Mouse (Mus musculus) thymus, postnatal 36 days (tissue): Measurements from ENCODE around the gene Nfkb1.

Experiments
- DNase-seq, 2 experiments: peaks; one replicate each; pipeline ENCODE4 v3.0.0; 2022; ENCODE audit warnings: mixed read lengths in 2 of 2

Gene Nfkb1

DNA sequence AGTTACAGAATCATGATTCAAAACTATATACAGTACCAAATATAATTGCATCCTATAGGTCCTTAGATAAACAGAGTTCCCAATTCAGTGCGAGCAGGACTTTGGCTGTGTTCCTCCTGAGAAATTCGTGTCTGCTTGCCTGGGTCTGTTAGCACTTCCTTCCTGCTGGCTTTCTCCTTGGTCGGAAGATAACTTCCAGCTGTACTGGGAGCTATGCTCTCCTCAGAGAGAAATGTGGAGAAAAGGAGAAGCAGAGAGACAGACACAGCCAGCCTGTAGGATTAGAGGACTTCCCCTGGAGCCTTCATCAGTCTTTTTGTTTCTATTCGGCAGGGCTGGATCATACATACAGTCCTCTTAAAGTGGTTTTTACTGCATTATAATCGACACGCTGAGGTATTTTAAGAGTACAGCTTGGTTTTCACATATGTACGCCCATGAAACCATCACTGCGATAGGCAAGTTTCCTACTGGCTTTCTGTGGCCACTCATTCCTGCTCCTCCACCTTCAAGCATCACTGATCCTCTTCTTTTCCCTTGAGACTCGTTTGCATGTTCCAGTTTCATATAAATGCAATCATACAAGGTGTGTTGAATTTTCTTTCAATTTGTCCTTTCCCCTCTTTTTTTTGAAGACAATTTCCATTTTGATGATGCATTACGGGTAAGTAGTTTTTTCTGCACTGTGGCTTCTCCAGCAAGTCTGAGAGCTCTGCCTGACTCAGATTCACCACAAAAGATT, 8.3 kb upstream of the Nfkb1 start:
- no peak for DNase-seq

DNA sequence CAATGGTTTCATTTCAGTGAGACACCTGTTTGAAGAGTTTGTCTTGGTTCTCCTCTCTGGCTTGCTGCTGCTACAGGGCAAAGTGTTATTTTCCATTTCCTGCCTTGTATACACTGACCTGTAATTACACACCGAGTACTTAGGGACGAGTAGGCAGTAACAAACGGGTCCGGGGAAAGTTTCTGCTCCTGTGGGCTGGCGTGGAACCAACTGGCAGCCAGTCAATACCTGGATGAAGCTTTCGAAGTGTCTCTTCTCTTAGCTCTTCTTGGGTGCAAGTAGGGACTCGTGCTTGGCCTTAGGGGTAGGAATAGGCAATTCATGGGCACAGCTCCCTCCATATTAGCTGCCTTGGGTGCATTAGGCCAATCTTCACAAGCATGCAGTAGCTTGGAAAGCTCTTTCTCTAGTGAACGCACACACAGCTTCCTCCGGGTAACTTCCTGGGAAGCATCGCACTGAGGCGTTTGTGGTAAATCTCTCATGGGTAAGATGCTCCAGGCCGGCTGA, 7.2 kb upstream of the Nfkb1 start:
- no peak for DNase-seq

DNA sequence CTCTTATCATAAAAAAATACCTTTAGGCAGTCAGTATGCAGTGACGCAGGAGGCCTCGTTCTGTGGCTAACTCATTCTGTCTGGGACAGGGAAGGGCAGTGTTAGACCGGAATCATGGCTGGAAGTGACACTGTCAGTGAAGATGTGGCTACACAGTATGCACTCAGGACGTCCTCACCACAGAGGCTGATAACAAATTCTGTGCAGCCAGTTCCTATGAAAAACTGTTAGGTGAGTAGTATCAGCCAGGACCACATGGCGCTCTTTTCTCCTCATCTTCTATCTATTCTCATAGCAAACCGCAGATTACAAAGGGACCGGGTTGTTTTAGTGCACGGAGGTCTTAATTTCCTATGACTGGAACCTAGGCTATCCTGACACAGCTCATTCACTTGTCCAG, 4.9 kb upstream of the Nfkb1 start:
- DNase-seq, result no peak

- DNase-seq, result no peak
These were observed 1.7 kb upstream of the Nfkb1 start for GRCm38 (mm10) chr3:135692999-135693398.

DNA sequence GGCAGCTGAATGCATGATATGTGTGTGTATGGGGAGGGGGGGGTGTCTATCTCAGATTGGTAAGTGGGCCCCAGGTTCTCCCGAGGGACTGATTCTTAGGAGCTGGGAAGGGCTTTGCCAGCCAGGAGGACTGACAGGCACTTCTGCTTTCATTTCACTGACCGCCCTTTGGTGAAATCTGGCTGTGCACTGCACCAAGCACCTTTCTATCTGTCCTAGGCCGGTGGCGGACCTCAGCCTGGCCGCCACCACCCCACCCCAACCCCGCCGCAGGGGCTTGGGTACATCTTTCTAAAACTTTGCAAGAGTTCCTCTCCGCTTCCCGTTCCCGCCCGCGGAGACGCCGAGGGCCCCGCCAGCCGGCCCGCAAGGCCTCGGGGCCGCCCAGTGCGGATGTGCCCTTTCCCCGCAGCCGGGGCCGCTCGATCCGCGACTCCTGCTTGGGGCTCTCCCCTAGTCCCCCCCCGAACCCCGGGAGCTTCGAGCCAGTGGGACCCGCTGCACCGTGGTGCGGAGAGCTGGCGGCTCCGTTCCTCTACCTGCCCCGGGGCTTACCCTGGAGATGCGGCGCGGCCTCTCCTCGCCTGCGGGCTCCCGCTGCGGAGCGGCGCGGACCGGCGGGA, 668 bp downstream of the Nfkb1 start:
- peak; percentile 63 to 70 for DNase-seq

DNA sequence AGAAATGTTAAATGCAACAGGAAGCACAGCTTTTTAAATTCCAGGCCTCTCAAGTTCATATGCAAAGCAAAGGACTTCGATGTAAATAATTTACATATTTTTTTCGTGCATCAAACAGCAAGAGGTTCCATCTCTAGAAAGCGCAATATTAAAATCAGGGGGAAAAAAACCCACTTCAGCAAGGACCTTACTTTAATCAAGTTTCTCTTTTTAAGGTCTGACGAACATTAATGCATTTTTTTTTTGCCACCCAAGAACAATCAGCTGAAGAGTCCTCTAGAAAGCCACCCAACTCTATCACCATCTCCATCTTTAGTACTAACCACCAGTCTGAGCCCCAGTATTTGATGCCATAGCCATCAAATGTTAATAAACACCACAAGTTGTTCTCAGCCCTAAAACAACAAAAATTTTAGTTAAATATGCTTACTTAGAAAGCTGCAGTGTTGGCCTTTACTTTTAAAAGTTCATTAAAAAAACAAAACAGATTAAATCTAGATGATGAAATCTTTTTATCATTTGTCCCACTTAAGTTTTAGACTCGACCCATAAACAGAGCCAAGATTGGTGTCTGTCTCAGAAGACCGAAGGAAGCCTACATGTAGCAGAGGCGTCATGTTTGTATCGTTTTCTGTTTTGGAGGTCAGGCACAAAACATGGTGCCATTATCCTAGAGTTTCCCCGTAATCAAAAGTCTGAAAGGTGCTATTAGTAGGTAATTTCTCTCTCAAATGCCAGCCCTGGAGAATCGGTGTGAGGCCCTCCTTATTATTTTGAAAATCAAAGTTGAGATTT, 1.4 kb downstream of the Nfkb1 start:
- no peak for DNase-seq

DNA sequence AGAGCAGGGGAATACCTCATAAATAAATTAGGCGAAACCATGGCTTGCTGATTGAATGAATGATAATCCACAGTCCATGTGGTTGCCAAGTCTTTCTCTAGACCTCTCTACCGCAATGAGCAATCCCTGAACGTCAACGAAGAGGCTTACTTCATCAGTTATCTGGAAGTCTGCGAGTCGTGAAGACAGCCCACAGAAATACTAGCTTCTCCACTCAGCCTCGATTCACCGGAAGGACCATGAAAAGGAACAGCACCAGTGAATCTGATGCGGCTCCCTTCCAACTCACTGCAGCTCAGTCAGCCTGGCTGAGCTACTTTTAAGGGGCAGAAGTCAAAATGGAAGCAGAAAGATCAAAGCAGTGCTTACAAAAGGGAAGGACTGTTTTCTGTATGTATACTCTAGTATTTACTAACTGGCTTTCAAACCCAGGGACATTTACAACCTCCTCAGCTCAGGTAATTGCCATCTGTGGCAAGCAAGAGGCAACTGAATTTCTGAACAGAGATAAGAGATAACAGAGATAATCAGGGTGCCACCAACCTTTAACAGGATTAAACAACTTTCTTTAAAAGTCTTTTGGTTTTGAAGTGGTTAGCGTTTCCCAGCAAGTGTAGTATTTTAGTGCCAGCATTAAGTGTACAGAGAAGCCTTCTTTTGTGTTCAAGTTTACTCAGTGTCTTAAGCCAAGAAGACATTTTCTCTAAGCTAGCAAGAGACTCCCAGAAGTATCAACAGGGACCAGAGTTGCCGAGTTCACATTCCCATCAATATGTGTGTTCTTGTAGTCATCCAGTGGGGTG, 2.2 kb downstream of the Nfkb1 start:
- DNase-seq, result no peak

GRCm38 (mm10) chr3:135687965-135688364, 3.4 kb downstream of the Nfkb1 start:
- no peak for DNase-seq

- DNase-seq, result no peak
These were observed 4.9 kb downstream of the Nfkb1 start for GRCm38 (mm10) chr3:135686419-135686818.

- DNase-seq, result no peak
These were observed 8.1 kb downstream of the Nfkb1 start for GRCm38 (mm10) chr3:135683275-135683674.

DNA sequence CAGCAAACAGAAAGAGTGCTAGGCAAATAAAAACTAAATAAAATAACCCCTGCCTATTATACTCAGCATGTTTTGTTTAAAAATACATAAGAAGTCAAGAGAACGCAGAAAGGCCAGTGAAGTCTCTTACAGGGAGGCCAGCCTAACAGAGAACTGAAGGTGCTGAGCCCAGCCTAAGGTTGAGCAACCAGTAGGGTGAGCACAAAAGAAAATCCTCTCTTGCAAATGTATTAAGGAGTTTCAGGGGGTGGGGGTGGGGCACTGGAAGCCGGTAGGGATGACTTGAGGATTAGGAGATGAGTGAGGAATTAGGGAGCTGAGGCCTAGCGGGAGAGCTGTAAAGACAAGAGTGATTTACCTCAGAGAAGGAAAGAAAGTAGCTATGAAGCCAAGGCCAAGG, 9.1 kb downstream of the Nfkb1 start:
- no peak for DNase-seq

DNA sequence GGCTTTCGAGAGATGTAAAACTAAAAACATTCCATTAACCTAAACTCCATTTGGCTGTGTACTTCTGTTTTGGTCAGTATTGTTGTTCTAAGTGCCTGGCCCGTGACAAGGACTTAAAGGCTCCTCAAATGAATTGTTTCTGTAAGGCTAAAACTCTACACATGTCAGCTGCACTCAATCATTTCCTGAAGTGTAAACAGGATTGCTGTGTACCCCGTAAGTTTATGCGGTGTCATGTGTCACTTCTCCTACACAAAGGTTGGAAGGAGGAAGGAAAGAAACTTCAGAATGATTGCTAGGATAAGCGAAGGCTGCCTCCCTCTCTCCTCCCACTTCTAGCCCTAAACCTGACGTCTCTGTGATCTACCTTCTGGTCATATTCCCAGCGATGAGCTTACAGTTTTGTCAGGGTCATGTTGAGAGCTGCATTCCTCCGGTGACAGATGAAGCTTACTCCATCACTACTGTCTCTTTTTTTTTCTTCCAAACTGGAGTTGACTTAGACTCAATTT, 10.0 kb downstream of the Nfkb1 start:
- no peak for DNase-seq

DNA sequence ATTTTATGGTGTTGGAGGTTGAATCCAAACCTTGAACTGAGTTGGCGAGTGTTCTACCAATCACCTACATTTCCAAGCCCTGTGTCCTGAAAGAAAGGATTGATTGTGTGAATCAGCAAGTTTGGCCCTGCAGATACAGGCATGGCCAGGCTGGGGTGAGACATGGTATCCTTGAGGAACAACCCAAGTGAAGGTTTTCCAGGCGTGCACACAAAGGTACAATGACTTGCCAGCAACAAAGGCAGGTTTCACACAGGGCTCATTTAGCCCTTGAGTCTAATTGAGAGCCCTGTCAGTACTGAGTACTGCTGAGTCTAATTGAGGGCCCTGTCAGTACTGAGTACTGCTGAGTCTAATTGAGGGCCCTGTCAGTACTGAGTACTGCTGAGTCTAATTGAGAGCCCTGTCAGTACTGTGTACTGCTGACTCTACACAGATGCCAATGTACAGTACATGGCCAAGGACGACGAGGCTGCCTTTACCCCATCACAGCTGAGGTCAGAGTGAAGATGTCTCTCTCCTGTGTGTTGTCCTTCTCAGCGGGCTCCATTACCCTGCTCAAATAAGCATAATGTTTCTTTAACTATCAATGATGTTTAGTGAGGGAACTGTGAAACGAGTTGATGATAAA, 11.0 kb downstream of the Nfkb1 start:
- DNase-seq, result no peak

DNA sequence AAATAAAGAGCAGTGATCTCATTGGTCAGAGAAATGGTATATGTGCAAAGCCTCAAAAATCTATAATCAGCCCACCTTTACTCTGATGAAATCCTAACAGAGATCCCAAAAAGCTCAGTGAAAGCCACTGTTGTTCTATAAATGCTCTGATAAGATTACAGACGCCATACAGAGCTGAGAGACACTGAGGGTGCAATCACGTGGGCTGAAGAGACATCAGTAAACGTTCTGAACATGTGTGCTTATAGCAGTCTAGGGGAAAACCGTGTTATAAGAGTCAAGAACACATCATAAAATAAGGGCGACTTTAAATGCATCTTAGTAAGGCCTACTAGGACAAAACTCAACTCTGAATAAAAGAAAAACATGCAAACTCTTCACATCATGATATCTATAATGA, 14.3 kb downstream of the Nfkb1 start:
- DNase-seq, result no peak

DNA sequence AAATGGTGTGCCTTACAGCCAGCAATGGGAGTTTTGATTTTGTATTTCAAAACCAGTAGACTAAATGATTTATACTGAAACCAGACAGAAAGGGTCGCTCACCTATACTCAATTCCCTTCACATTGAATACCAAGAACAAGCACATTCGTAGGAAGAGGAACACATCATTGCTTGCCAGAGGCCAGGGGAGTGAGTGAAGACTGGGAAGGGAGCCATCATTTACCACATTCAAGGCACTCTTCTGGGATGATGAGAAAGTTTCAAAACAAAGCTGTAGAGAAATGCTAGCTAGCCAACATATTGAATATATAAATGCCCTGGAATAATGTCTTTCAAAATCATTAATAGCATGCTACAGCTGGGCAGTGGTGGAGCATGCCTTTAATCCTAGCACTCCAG, 15.0 kb downstream of the Nfkb1 start:
- no peak for DNase-seq

DNA sequence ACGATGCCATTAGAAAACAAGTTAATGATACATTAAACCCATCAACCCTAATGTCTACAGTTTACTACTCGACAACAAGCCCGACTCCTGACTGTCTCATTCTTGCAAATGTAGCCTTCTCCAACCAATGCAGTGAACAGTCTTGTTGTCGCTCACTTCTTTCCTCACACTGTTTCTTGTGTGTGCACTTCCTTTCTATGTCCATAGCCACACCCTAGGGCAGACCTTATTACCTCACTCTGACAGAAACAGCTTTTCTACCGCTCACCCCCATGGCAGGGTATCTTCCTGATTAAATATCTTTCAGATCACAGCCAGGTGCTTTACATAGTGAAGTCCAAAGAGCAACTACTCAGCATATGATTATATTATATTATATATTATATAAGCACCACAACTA, 15.9 kb downstream of the Nfkb1 start:
- no peak for DNase-seq

- no peak for DNase-seq
These were observed 16.5 kb downstream of the Nfkb1 start for GRCm38 (mm10) chr3:135674716-135675392.

DNA sequence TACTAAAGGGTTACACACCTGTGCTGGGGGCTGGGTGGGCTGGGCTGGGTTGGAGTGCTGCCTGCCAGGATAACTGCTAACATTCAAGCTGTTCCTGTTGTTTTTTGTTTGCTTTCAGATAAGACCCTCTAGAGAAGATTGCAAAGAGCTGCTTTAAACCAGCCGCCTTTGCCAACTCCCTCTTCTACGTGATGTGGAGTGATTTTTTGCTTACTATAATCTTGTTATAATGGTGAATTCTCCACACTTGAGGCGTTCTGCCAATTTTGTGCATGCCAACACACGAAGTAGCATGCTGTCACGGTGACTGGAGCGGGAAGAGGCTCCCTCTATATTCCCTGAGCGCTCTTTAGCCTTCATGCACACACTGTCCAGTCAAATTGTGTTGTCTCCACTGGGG, 17.7 kb downstream of the Nfkb1 start:
- no peak for DNase-seq

GRCm38 (mm10) chr3:135673041-135673440, 18.3 kb downstream of the Nfkb1 start:
- DNase-seq, result no peak

DNA sequence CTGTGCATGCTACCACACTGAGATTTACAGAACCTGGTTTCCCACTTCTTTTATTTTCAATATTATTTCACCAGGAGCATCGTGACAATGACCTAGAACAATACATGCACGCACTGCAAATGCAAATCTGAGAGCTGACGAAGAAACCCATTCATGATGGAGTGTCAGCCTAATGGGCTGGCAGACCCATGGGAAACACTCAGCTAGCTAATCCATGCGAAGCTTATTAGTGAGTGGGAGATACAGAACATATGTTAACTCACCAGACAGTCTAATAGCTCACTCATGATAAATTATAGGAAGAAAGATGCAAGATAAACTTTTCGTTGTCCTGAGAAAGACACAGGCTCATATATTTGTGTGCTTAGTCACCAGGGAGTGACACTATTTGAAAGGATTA, 19.2 kb downstream of the Nfkb1 start:
- no peak for DNase-seq

DNA sequence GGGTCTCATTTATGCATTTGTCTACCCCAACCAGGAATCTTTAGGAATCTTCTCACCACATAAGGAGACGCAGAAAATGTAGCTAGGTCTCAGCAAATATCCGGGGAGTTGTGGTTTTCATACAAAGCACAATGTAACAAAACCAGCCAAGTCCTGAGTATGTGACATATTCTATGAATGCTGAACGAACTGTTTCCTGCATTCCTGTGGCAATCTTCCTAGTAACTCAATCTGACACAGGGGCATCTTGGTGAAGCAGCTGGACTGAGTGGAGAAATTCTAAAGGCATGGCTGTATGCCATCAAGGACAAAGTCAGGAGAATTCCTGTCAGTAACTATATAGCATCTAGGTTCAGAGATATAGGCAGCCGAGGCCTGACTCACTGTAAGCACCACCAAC, 20.5 kb downstream of the Nfkb1 start:
- DNase-seq, result no peak

DNA sequence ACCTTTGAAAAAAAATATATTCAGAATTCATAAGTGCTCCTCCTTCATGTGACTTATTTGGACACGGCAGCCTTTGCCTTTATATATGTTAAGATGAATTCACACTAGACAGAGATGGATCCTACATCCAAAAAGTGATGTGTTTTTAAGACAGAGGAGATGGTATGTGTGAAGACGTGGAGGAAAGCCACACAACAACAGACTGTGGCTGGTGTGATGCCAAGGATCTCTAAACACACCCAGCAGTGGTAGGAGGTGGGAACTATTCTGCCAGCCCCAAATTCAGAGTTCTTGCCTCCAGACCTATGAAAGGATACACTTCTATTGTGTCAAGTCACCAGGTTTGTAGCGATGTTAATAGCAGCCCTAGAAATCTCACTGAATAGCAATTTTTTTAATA, 24.3 kb downstream of the Nfkb1 start:
- no peak for DNase-seq
